Mouse (Mus musculus) stomach, embryonic 14.5 days (tissue): ENCODE data around the gene Rad1. TPM values are rescaled to one million over a fixed set of nuclear protein-coding genes. Genes with fewer than 3 reads are reported as not detected.
"Not testable (repeated sequence)": the region's sequence is repeated elsewhere in the genome, so short reads cannot be mapped to it uniquely, and the experiment has no call there.

ENCODE experiments used
- ATAC-seq: fragments of 200-750 bp; cut with Nextera tagmentation; 2 replicates; pipeline ENCODE4 v1.8.0; 2017; ENCODE audit warnings: low read depth, moderate TSS enrichment; ENCODE audit not compliant: insufficient number of reproducible peaks, insufficient read depth, low FRiP score
- H3K27ac ChIP-seq: fragments of 300-500 bp; sonication (generic); 2 replicates; pipeline ENCODE4 v1.5.1; 2014; ENCODE audit warnings: mild to moderate bottlenecking, low read length, moderate library complexity, mixed read lengths
- H3K27me3 ChIP-seq: fragments of 300-500 bp; sonication (generic); 2 replicates; pipeline ENCODE4 v1.6.1; 2014; ENCODE audit warnings: low read length, control low read depth, mixed read lengths; ENCODE audit not compliant: control insufficient read depth, insufficient read depth
- H3K36me3 ChIP-seq: fragments of 300-500 bp; sonication (generic); 2 replicates; pipeline ENCODE4 v1.6.1; 2014; ENCODE audit warnings: mild to moderate bottlenecking, control low read depth, low read length, moderate library complexity, mixed read lengths; ENCODE audit not compliant: control insufficient read depth, insufficient read depth
- H3K4me1 ChIP-seq: fragments of 300-500 bp; sonication (generic); 2 replicates; pipeline ENCODE4 v1.6.1; 2014; ENCODE audit warnings: low read length, control low read depth, mixed read lengths; ENCODE audit not compliant: control insufficient read depth, insufficient read depth
- H3K4me2 ChIP-seq: fragments of 300-500 bp; sonication (generic); replicated peaks from 2 replicates; pipeline ENCODE4 v1.6.1; 2014; ENCODE audit warnings: low read depth, low read length, control low read depth
- H3K4me3 ChIP-seq: fragments of 300-500 bp; sonication (generic); 2 replicates; pipeline ENCODE4 v1.5.1; 2014; ENCODE audit warnings: low read depth, low read length, control low read depth
- H3K9ac ChIP-seq: fragments of 300-500 bp; sonication (generic); replicated peaks from 2 replicates; pipeline ENCODE4 v1.6.1; 2014; ENCODE audit warnings: low read depth, mild to moderate bottlenecking, control low read depth, low read length, moderate library complexity, mixed read lengths
- H3K9me3 ChIP-seq: fragments of 300-500 bp; sonication (generic); 2 replicates; pipeline ENCODE4 v1.6.1; 2016; ENCODE audit warnings: low read depth, low read length, control low read depth; ENCODE audit not compliant: control insufficient read depth
- WGBS: fragments of 180-500 bp; shearing (Covaris S2); extraction: QIAGEN DNeasy Blood & Tissue Kit; methylation state at CpG from one replicate; pipeline ENCODE4 v1.1.7; 2014; 5-methylcytosine and 5-hydroxymethylcytosine counted together
- polyA plus RNA-seq: library from polyadenylated mRNA; unstranded; fragments of >200 nt; fragmentation: Nextera tagmentation; extraction: Ambion mirVana; gene quantifications from 2 replicates; pipeline ENCODE4 v1.2.1, GENCODE M21; 2014

Gene Rad1
- polyA plus RNA-seq, 1 experiment from 2014 or later, result 26.4 TPM

DNA sequence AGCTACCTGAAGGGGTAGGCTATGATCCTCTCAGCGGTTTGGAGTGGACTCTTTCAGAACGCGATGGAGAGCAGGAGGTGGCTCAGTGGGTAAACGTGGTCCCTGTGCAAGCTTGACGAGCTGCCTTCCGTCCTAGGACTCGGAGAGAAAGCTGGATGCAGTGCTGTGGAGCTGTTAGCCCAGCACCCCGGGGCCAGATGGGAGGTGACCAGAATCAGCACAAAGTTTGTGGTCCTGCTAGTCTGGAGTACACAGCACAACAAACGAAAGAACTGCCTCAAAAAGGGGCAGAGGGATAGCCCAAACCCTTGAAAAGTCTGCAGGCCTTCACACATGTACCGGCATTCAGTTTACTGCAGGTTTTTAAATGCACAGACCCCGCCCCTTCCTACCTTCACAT is 10.1 kb downstream of the Rad1 start:
- no peak overlapping the region for H3K9ac ChIP-seq
- peaks cover 7% of the 10 kb centered on the region for H3K36me3 ChIP-seq
- H3K4me1 ChIP-seq, result no peaks in the 10 kb centered on the region
- 94% methylated on average over 11 of the region's 11 CpGs for WGBS
- no peaks in the 10 kb centered on the region for H3K27me3 ChIP-seq
- H3K4me2 ChIP-seq, result no peak overlapping the region
- no peak for ATAC-seq
- H3K9me3 ChIP-seq, result no peaks in the 10 kb centered on the region
- H3K27ac ChIP-seq, result no peak overlapping the region
- no peak overlapping the region for H3K4me3 ChIP-seq

DNA sequence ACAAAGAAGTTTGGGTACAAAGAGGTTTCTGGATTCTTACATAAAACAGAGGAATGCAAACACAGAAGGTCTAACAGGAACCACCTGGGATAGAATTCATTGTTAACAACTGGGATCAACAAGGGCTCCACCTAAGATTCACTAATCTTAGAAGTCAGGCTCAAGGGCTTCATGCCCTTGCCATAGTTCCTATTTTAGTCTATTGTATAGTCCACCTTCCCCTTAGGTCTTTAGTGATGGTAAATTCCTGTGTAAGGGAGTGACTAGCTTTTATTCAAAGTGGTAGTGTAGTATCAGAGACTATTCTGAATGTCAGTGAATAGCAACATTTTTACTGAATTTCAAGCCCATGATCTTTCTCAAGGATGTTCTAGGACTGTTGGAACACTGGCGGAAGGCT is 10.9 kb downstream of the Rad1 start:
- not testable (repeated sequence) for H3K9me3 ChIP-seq, H3K4me3 ChIP-seq, H3K9ac ChIP-seq, H3K4me1 ChIP-seq, H3K27me3 ChIP-seq, ATAC-seq, H3K36me3 ChIP-seq, H3K27ac ChIP-seq, H3K4me2 ChIP-seq
- 91% methylated on average over 1 of the region's 1 CpGs for WGBS

DNA sequence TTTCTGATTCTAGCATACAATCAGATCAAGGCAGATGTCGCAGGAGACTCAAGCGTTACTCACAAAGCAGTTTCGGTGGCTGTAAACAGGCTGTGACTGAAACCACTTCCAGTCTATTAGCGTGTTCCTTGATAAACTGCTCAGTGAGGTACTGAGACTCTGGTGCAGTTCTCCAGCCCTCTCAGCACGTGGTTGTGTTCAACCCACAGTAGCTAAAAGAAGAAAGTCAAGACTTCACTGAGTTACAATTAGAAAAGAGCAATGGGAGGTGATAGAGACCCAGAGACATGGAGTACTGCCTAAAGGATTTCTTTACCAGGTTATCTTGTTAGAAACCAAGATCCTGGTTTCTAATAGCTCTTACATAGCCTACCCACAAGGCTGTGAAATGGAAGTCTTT is 13.8 kb downstream of the Rad1 start:
- H3K4me2 ChIP-seq, result no peak overlapping the region
- 73% methylated on average over 5 of the region's 5 CpGs for WGBS

DNA sequence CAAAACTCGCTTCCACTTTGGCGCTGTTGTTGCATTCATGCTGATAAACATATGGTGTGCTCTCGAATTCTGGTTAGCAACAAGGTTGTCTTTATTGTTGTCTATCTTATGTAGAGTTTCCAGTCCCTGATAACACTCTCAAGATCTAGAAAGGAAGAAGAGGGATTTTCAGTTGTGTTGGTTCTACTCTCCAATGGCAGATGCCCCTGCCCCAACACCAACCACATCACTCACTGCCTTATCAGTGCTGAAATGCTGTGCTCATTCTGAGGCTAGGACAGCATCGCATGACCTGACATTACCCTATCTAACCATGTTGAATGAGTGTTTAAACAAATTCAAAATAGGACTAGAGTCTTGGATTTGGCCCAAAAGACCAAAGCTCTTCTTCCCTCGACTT is 14.2 kb downstream of the Rad1 start:
- H3K9me3 ChIP-seq, result no peaks in the 10 kb centered on the region
- H3K4me2 ChIP-seq, result no peak overlapping the region
- H3K4me3 ChIP-seq, result no peak overlapping the region
- H3K9ac ChIP-seq, result no peak overlapping the region
- ATAC-seq, result no peak
- H3K27me3 ChIP-seq, result no peaks in the 10 kb centered on the region
- no peaks in the 10 kb centered on the region for H3K36me3 ChIP-seq
- no peaks in the 10 kb centered on the region for H3K4me1 ChIP-seq
- no peak overlapping the region for H3K27ac ChIP-seq
- 74% methylated on average over 5 of the region's 5 CpGs for WGBS

More for the DNA sequence above, 13.8 kb downstream of the Rad1 start:
- Histone ChIP-seq H3K9me3 (no peaks in the 10 kb centered on the region), H3K27ac (no peak overlapping the region), H3K4me1 (no peaks in the 10 kb centered on the region), H3K9ac (no peak overlapping the region), H3K4me3 (no peak overlapping the region), H3K36me3 (no peaks in the 10 kb centered on the region), H3K27me3 (no peaks in the 10 kb centered on the region)
- ATAC-seq, result no peak

DNA sequence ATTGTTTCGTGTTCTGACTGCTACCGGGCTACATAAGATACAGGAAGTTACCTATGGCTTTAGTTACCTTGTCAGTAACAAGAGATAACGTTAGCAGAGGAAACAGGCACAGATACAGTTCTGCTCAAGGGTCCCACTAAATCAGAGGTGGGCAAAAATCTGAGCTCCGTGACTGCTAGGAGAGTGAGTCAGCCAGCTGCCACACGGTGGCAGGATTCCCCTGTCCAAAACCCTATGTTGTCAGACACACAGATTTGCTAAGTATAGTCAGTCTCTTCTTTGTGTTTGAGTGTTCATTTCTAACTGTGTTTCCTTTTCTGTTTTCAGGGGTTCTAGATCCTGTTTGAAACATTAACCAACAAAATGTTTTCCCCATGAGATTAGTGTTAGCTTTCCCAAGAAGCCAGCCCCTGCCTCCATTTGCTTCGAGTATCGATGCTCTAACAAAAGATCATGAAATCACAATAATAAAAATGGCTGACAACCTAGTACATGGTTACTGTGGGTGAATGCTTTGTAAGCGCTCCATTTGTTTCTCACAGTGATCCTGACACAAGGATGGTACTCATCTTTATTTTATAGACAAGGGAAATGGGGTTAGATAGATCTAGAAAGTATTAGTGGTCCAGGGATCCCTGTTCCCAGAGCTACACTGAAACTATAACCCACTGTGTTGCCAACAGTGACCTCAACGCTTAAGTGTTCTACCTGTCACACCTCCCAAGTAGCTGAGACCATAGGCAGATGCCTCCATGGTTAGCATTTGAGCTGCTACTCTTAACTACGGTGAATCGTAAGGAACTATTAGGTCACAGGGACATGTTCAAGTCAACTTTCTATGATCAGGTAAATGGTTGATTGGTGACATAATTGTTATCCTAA is 15.3 kb downstream of the Rad1 start:
- Histone ChIP-seq H3K4me1 (no peaks in the 10 kb centered on the region), H3K9me3 (no peaks in the 10 kb centered on the region), H3K27me3 (no peaks in the 10 kb centered on the region), H3K27ac (no peak overlapping the region), H3K4me2 (no peak overlapping the region), H3K36me3 (no peaks in the 10 kb centered on the region), H3K4me3 (no peak overlapping the region), H3K9ac (no peak overlapping the region)
- WGBS, result 59% methylated on average over 11 of the region's 11 CpGs
- no peak for ATAC-seq

- Histone ChIP-seq H3K9ac (no peak overlapping the region), H3K36me3 (no peaks in the 10 kb centered on the region), H3K9me3 (no peaks in the 10 kb centered on the region), H3K4me3 (no peak overlapping the region), H3K4me2 (no peak overlapping the region), H3K27me3 (no peaks in the 10 kb centered on the region), H3K27ac (no peak overlapping the region), H3K4me1 (no peaks in the 10 kb centered on the region)
- 73% methylated on average over 11 of the region's 11 CpGs for WGBS
- no peak for ATAC-seq
These were observed 20.3 kb downstream of the Rad1 start for GRCm38 (mm10) chr15:10506099-10506498.

- Histone ChIP-seq H3K4me1 (no peaks in the 10 kb centered on the region), H3K4me3 (no peak overlapping the region), H3K4me2 (no peak overlapping the region), H3K9ac (no peak overlapping the region), H3K27ac (no peak overlapping the region), H3K27me3 (no peaks in the 10 kb centered on the region), H3K36me3 (no peaks in the 10 kb centered on the region), H3K9me3 (no peaks in the 10 kb centered on the region)
- ATAC-seq, result no peak
- WGBS, result 85% methylated on average over 7 of the region's 7 CpGs
These were observed 29.3 kb downstream of the Rad1 start for GRCm38 (mm10) chr15:10515166-10515565.

- Histone ChIP-seq H3K9me3 (no peaks in the 10 kb centered on the region), H3K27ac (no peak overlapping the region), H3K27me3 (no peaks in the 10 kb centered on the region), H3K4me1 (no peaks in the 10 kb centered on the region), H3K4me2 (no peak overlapping the region), H3K36me3 (no peaks in the 10 kb centered on the region), H3K4me3 (no peak overlapping the region), H3K9ac (no peak overlapping the region)
- no peak for ATAC-seq
- 69% methylated on average over 1 of the region's 1 CpGs for WGBS
These were observed 40.1 kb downstream of the Rad1 start for GRCm38 (mm10) chr15:10525896-10526295.

DNA sequence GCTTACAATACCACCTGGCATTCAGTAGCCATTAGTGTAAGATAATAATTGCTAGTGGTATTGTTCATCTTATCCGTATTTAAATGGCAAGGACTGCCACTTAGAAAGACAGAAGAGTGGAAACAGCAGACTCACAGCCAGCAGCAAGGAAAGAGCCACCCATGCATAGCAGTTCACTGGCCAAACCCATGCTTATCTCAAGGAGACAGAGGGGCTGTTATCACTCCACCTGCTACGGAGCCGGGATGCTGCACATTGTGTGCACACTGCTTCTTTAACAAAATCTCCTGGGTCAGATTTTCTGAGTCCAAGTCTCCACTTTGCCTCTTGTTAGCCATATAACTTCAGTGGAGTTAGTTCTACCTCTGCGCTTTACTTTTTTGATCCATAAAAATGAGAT is 45.5 kb downstream of the Rad1 start:
- no peaks in the 10 kb centered on the region for H3K4me1 ChIP-seq
- 80% methylated on average over 4 of the region's 4 CpGs for WGBS
- H3K36me3 ChIP-seq, result no peaks in the 10 kb centered on the region
- no peak overlapping the region for H3K27ac ChIP-seq
- no peaks in the 10 kb centered on the region for H3K9me3 ChIP-seq
- H3K27me3 ChIP-seq, result no peaks in the 10 kb centered on the region
- no peak overlapping the region for H3K9ac ChIP-seq
- ATAC-seq, result no peak
- no peak overlapping the region for H3K4me2 ChIP-seq
- H3K4me3 ChIP-seq, result no peak overlapping the region
